Mouse (Mus musculus): ENCODE measurements around the gene Ccnb1. TPM values are rescaled to one million over a fixed set of nuclear protein-coding genes. Genes with fewer than 3 reads are reported as not detected.
"Not testable (repeated sequence)": the region's sequence is repeated elsewhere in the genome, so short reads cannot be mapped to it uniquely, and the experiment has no call there.

Ccnb1 gene
- total and polyA plus RNA-seq, 3 experiments: 7.1 to 312 (median 275) TPM

- DNase-seq (ENCODE audit: low spot score): no peak
- Histone ChIP-seq H3K4me1 (ENCODE audit: insufficient read depth, low read depth, low read length) (peaks cover 7% of the 10 kb centered on the region; the same call in 1 of the 2 replicates), H3K9me3 (replicated peaks) (no peaks in the 10 kb centered on the region), H3K4me3 (ENCODE audit: low read depth, low read length) (no peak overlapping the region), H3K36me3 (replicated peaks) (peaks cover 30% of the 10 kb centered on the region), H3K27me3 (ENCODE audit: insufficient read depth, low read length) (no peaks in the 10 kb centered on the region)
- no peak for TF ChIP-seq GATA1 (IDR thresholded peaks at IDR 0.05; ENCODE audit: borderline replicate concordance, low read length)
- TF ChIP-seq CTCF (IDR thresholded peaks at IDR 0.05; ENCODE audit: low read depth, low read length): no peak
- TF ChIP-seq GATA2 (IDR thresholded peaks at IDR 0.05; ENCODE audit: borderline replicate concordance, low read depth, low read length): no peak
- TF ChIP-seq POLR2AphosphoS5 (IDR thresholded peaks at IDR 0.05; ENCODE audit: insufficient replicate concordance, low read depth, low read length): no peak
- TF ChIP-seq TAL1 (conservative IDR thresholded peaks at IDR 0.05; ENCODE audit: low read depth, low read length): no peak
- no peak for ATAC-seq (ENCODE audit: extremely low read depth, insufficient number of reproducible peaks, low FRiP score, poor library complexity, severe bottlenecking)
Measured at GRCm38 (mm10) chr13:100797171-100797570, 10.8 kb upstream of the Ccnb1 start.

- TF ChIP-seq TAL1 (conservative IDR thresholded peaks at IDR 0.05; ENCODE audit: low read depth, low read length): no peak
- Histone ChIP-seq H3K4me1 (ENCODE audit: insufficient read depth, low read depth, low read length) (peaks cover 32% of the 10 kb centered on the region), H3K4me3 (ENCODE audit: low read depth, low read length) (no peak overlapping the region), H3K27me3 (ENCODE audit: insufficient read depth, low read length) (no peaks in the 10 kb centered on the region), H3K36me3 (replicated peaks) (peaks cover 13% of the 10 kb centered on the region), H3K9me3 (replicated peaks) (no peaks in the 10 kb centered on the region)
- no peak for ATAC-seq (ENCODE audit: extremely low read depth, insufficient number of reproducible peaks, low FRiP score, poor library complexity, severe bottlenecking)
- no peak for DNase-seq (ENCODE audit: low spot score)
Measured at GRCm38 (mm10) chr13:100789083-100789482, 2.7 kb upstream of the Ccnb1 start.

- not testable (repeated sequence) for H3K27me3 ChIP-seq (ENCODE audit: insufficient read depth, low read length); ATAC-seq (ENCODE audit: extremely low read depth, insufficient number of reproducible peaks, low FRiP score, poor library complexity, severe bottlenecking); H3K9me3 ChIP-seq (replicated peaks); H3K4me3 ChIP-seq (ENCODE audit: low read depth, low read length); DNase-seq (ENCODE audit: low spot score)
- Histone ChIP-seq H3K4me1 (ENCODE audit: insufficient read depth, low read depth, low read length) (peaks cover 42% of the 10 kb centered on the region), H3K36me3 (replicated peaks) (peaks cover 23% of the 10 kb centered on the region)
Measured at GRCm38 (mm10) chr13:100788057-100788456, 1.7 kb upstream of the Ccnb1 start.

GRCm38 (mm10) chr13:100787316-100788010 is 1.1 kb upstream of the Ccnb1 start:
- Histone ChIP-seq H3K36me3 (replicated peaks) (peaks cover 28% of the 10 kb centered on the region), H3K27me3 (ENCODE audit: insufficient read depth, low read length) (no peaks in the 10 kb centered on the region), H3K9me3 (replicated peaks) (no peaks in the 10 kb centered on the region), H3K4me3 (ENCODE audit: low read depth, low read length) (no peak overlapping the region), H3K4me1 (ENCODE audit: insufficient read depth, low read depth, low read length) (peaks cover 47% of the 10 kb centered on the region)
- ATAC-seq (ENCODE audit: extremely low read depth, insufficient number of reproducible peaks, low FRiP score, poor library complexity, severe bottlenecking): no peak
- no peak for DNase-seq (ENCODE audit: low spot score)
- TF ChIP-seq TAL1 (conservative IDR thresholded peaks at IDR 0.05; ENCODE audit: low read depth, low read length) (no peak), GATA1 (IDR thresholded peaks at IDR 0.05; ENCODE audit: borderline replicate concordance, low read length) (no peak), GATA2 (IDR thresholded peaks at IDR 0.05; ENCODE audit: borderline replicate concordance, low read depth, low read length) (no peak), POLR2AphosphoS5 (IDR thresholded peaks at IDR 0.05; ENCODE audit: insufficient replicate concordance, low read depth, low read length) (no peak), CTCF (IDR thresholded peaks at IDR 0.05; ENCODE audit: low read depth, low read length) (no peak)

- TF ChIP-seq CTCF (IDR thresholded peaks at IDR 0.05; ENCODE audit: low read depth, low read length) (no peak), POLR2AphosphoS5 (IDR thresholded peaks at IDR 0.05; ENCODE audit: insufficient replicate concordance, low read depth, low read length) (no peak)
- peaks cover 62% of the 10 kb centered on the region for H3K4me1 ChIP-seq (ENCODE audit: insufficient read depth, low read depth, low read length)
- H3K36me3 ChIP-seq (replicated peaks): peaks cover 43% of the 10 kb centered on the region
- H3K9me3 ChIP-seq (replicated peaks): no peaks in the 10 kb centered on the region
- H3K4me3 ChIP-seq (ENCODE audit: low read depth, low read length): peak overlapping the region; percentile 90
- ATAC-seq (ENCODE audit: extremely low read depth, insufficient number of reproducible peaks, low FRiP score, poor library complexity, severe bottlenecking) (no peak), DNase-seq (ENCODE audit: low spot score) (peak; percentile 29)
- H3K27me3 ChIP-seq (ENCODE audit: insufficient read depth, low read length): no peaks in the 10 kb centered on the region
Measured at GRCm38 (mm10) chr13:100785806-100786413, 460 bp downstream of the Ccnb1 start.

GRCm38 (mm10) chr13:100777491-100777890 is 8.9 kb downstream of the Ccnb1 start:
- Histone ChIP-seq H3K36me3 (replicated peaks) (peaks cover 58% of the 10 kb centered on the region), H3K9me3 (replicated peaks) (no peaks in the 10 kb centered on the region), H3K27me3 (ENCODE audit: insufficient read depth, low read length) (no peaks in the 10 kb centered on the region), H3K4me3 (ENCODE audit: low read depth, low read length) (no peak overlapping the region; the same call in 1 of the 2 replicates), H3K4me1 (ENCODE audit: insufficient read depth, low read depth, low read length) (peaks cover 77% of the 10 kb centered on the region)
- DNase-seq (ENCODE audit: low spot score): peak; percentile 43
- peak; percentile 66 for ATAC-seq (ENCODE audit: extremely low read depth, insufficient number of reproducible peaks, low FRiP score, poor library complexity, severe bottlenecking)
- TF ChIP-seq TAL1 (conservative IDR thresholded peaks at IDR 0.05; ENCODE audit: low read depth, low read length) (peak; percentile 87), POLR2AphosphoS5 (IDR thresholded peaks at IDR 0.05; ENCODE audit: insufficient replicate concordance, low read depth, low read length) (no peak)

- no peak overlapping the region; the same call in 1 of the 2 replicates for H3K4me3 ChIP-seq (ENCODE audit: low read depth, low read length)
Measured at GRCm38 (mm10) chr13:100776710-100777109, 9.7 kb downstream of the Ccnb1 start.

More at GRCm38 (mm10) chr13:100776710-100777109, 9.7 kb downstream of the Ccnb1 start:
- ATAC-seq (ENCODE audit: extremely low read depth, insufficient number of reproducible peaks, low FRiP score, poor library complexity, severe bottlenecking) (no peak), DNase-seq (ENCODE audit: low spot score) (no peak)
- Histone ChIP-seq H3K27me3 (ENCODE audit: insufficient read depth, low read length) (no peaks in the 10 kb centered on the region), H3K4me1 (ENCODE audit: insufficient read depth, low read depth, low read length) (peaks cover 75% of the 10 kb centered on the region), H3K36me3 (replicated peaks) (peaks cover 58% of the 10 kb centered on the region), H3K9me3 (replicated peaks) (no peaks in the 10 kb centered on the region)
- no peak for TF ChIP-seq TAL1 (conservative IDR thresholded peaks at IDR 0.05; ENCODE audit: low read depth, low read length)
- peak; percentile 25; the same call in 1 of the 2 replicates for TF ChIP-seq POLR2AphosphoS5 (IDR thresholded peaks at IDR 0.05; ENCODE audit: insufficient replicate concordance, low read depth, low read length)
- no peak for TF ChIP-seq GATA1 (IDR thresholded peaks at IDR 0.05; ENCODE audit: borderline replicate concordance, low read length)
